Mouse (Mus musculus): ENCODE measurements at regions not wholly inside any gene's neighbourhood (a gene's known extent, or its start where the extent isn't known, plus 50 kb on each side); places are given as distances from the start of the nearest gene placed in this dataset.

DNA sequence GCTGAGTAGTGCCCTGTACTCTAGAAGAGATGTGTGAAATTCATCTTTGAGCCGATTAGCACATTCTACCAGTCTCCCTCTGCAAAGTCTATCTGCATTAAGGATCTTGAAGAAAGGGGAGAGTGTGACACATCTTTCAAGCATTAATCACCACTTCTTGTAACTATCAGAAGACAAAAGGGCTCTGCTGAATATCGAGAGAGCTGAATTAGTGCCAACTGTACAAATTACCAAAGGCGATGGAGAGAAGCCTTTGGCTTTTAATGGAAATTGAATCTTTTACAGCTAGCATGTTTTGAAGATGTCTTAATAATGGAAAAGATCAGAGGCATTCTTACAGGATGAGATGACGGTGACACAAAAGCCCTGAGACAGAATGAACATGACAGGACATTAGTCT lies 97.2 kb upstream of the Pam start:
- DNase-seq: no peak

GRCm38 (mm10) chr1:98192044-98192484 lies 96.6 kb upstream of the Pam start:
- no peak for DNase-seq

DNA sequence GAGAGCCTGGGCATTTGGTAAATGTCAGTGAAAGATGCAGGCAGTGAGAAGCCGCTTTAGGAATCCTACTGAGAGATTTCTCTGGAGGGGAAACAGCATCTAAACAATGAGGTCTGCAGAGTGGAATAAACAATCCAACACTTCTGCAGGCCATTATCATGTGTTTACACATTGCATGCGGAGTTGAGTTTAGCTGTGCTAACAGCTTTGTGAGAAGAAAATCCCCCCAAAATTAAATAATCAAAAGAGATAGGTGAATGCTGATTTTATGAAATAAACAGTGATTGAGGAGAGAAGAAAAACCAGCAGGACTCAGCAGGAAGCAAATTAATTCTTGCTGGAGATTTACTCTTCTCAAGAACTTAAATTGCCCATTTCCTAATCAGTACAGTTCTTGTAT lies 95.9 kb upstream of the Pam start:
- no peak for DNase-seq

DNA sequence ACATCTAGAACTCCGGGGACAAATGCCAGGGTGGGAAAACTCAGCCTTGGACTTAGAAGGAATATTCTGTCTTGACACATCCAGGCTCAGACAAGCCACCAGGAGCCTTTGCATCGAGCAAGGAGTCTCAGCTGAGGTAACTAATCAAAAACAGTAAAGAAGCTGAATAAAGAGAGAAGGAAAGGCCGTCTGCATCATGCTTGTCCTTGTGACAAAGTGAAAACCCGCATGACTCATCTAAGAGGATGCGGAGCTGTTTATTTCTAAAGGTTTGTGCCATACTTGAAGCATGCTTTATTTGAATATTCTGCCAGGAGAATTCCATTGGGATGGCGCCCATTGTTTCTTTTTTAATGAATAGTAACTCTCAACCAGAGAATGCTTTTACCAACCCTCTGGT lies 95.3 kb upstream of the Pam start:
- no peak for DNase-seq

DNA sequence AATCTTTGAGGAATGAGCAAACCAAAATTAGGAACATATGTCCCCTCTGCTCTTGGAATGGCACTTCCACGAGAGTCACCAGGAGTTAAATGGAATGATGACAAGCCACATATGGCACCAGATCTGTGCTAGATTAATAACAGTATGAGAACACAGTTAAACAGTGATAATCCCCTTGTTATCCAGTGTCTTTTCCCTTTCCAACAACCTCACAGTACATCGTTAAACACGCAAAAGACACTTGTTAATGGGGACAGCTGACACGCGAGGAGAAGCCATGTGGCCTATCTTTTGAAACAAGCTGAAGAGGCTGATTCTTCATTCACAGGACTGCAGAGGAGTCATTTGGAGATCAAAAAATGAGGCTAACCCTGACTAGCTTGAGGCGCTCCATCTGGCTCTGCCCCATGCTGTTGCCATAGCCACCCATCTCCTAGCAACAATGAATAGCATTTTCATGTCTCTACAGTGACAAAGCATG lies 94.6 kb upstream of the Pam start:
- no peak for DNase-seq

DNA sequence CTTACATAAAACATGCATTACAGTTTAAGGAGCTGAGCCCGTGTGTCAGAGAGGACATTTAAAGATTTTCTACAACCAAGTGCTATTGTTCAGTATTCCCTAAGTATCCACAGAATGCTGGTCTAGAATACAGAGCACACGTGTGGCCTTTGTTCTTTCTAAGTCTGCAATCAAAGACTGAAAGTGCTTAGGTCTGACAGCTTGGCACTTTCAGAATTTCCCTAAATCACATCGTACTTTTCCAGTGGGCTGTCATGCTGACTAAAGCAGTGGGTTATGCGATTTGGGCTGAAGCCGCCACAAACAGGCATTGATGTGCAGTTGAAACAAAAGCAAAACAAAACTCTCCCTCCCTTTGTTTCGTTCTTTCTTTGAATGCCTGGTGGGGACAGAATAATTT lies 84.9 kb upstream of the Pam start:
- no peak for DNase-seq

- peak; percentile 11 for DNase-seq
Observed at GRCm38 (mm10) chr1:98179030-98179429, 83.6 kb upstream of the Pam start.

- DNase-seq: no peak
Observed at GRCm38 (mm10) chr1:98174811-98175132, 79.3 kb upstream of the Pam start.

- no peak for DNase-seq
Observed at GRCm38 (mm10) chr1:98173907-98174810, 78.7 kb upstream of the Pam start.

- DNase-seq: no peak
Observed at GRCm38 (mm10) chr1:98173431-98173830, 78.0 kb upstream of the Pam start.

- DNase-seq: no peak
Observed at GRCm38 (mm10) chr1:98171291-98171690, 75.8 kb upstream of the Pam start.

DNA sequence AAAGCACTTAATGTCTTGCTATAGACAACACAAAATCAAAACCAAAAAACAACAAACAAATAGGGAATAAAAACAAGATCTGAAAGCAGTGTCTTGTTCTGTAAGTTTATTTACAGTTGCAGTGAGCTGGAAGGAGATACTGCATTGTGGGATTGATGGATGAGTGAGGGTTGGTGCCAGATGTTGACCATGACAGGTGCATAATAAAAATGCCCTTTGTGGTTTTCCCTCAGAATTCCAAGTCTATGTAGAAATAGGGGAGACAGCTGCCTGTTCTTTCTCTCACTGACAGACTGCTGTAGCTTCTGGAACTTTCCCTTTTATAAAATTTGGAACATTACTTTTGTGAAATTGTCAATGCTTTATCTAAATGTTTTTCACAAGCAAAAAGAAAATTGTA lies 73.9 kb upstream of the Pam start:
- no peak for DNase-seq

DNA sequence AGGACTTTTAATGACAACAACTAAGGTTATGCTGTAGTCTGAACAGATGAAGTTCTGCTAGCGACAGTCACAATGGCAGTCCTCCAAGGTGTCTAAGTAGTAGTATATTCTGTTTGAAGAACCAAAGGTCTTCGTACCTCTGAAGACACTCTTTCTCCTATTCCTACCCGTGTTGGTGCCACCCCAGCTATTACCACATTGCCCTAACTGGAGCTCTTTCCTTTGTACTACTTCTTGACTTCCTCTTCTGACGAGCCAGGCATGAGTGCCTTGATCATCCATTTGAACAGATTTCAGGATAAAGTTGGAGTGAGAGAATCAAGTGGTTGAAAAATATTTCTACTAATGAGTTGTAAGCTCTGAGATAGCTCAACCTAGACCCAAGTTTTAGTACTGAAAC lies 72.4 kb upstream of the Pam start:
- DNase-seq: no peak

DNA sequence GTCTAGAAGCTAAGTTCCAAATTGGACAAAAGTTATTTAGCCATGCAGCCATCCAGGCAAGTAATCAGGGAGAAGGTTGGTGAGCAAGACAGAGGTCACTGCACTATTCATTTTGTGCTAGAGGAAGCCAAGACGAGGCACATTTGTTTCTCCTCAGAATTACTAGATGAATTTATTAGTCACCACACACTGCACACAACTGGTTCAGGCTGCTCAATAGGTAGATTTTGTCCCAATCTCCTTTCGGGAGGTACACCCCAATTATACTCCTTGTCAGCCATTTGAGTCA lies 67.1 kb upstream of the Pam start:
- no peak for DNase-seq

GRCm38 (mm10) chr1:98161882-98162638 lies 66.6 kb upstream of the Pam start:
- DNase-seq: no peak

- no peak for DNase-seq
Observed at GRCm38 (mm10) chr1:98158969-98159368, 63.5 kb upstream of the Pam start.

- no peak for DNase-seq
Observed at GRCm38 (mm10) chr1:98147361-98147760, 51.9 kb upstream of the Pam start.

Measured in B cell, adult 2 months (primary cell).